Mouse (Mus musculus) forebrain, postnatal 0 days (tissue): Measurements from ENCODE around the gene Plekha1. TPM values are rescaled to one million over a fixed set of nuclear protein-coding genes. Genes with fewer than 3 reads are reported as not detected.

Source experiments
- ATAC-seq: fragments of 200-750 bp; cut with Nextera tagmentation; 2 replicates; pipeline ENCODE4 v1.8.0; 2017; ENCODE audit warnings: mild to moderate bottlenecking, moderate library complexity
- DNase-seq: peaks from one replicate; pipeline ENCODE4 v3.0.0-alpha.2; 2015
- H3K27ac ChIP-seq: fragments of 300-500 bp; sonication (generic); 2 replicates; pipeline ENCODE4 v1.5.1; 2014; ENCODE audit warnings: low read depth, mild to moderate bottlenecking, antibody characterized with exemption, low read length, moderate library complexity, mixed read lengths
- H3K27me3 ChIP-seq: fragments of 300-500 bp; sonication (generic); 2 replicates; pipeline ENCODE4 v1.6.1; 2014; ENCODE audit warnings: mild to moderate bottlenecking, low read length, mixed read lengths; ENCODE audit not compliant: insufficient read depth
- H3K36me3 ChIP-seq: fragments of 300-500 bp; sonication (generic); 2 replicates; pipeline ENCODE4 v1.6.1; 2014; ENCODE audit warnings: mild to moderate bottlenecking, moderate library complexity; ENCODE audit not compliant: insufficient read depth
- H3K4me1 ChIP-seq: fragments of 300-500 bp; sonication (generic); 2 replicates; pipeline ENCODE4 v1.6.1; 2014; ENCODE audit warnings: antibody characterized with exemption; ENCODE audit not compliant: insufficient read depth
- H3K4me2 ChIP-seq: fragments of 300-500 bp; sonication (generic); 2 replicates; pipeline ENCODE4 v1.6.1; 2014; ENCODE audit warnings: low read depth, mild to moderate bottlenecking, moderate library complexity
- H3K4me3 ChIP-seq: fragments of 300-500 bp; sonication (generic); 2 replicates; pipeline ENCODE4 v1.5.1; 2014; ENCODE audit warnings: low read depth, low read length, mixed read lengths
- H3K9ac ChIP-seq: fragments of 300-500 bp; sonication (generic); 2 replicates; pipeline ENCODE4 v1.6.1; 2014; ENCODE audit warnings: mild to moderate bottlenecking
- H3K9me3 ChIP-seq: fragments of 300-500 bp; sonication (generic); 2 replicates; pipeline ENCODE4 v1.6.1; 2016; ENCODE audit warnings: low read length
- CTCF ChIP-seq: sonication (generic); IDR thresholded peaks from 2 replicates; pipeline ENCODE4 v1.5.1; 2016; ENCODE audit warnings: antibody characterized with exemption, control low read depth, low read depth
- WGBS: fragments of 180-500 bp; shearing (Covaris S2); extraction: QIAGEN DNeasy Blood & Tissue Kit; methylation state at CpG from one replicate; pipeline ENCODE4 v1.1.7; 2014; 5-methylcytosine and 5-hydroxymethylcytosine counted together
- polyA plus RNA-seq: library from polyadenylated mRNA; unstranded; fragments of >200 nt; fragmentation: Nextera tagmentation; extraction: Ambion mirVana; gene quantifications from 2 replicates; pipeline ENCODE4 v1.2.1, GENCODE M21; 2015
- total RNA-seq: library from RNA; depleted of rRNA; stranded (reverse); fragments of >200 nt; gene quantifications from 2 replicates; pipeline ENCODE4 v1.2.3, GENCODE M21; 2014

Gene Plekha1
- total and polyA plus RNA-seq, 2 experiments from 2014 or later = 47.7 to 112 TPM

DNA sequence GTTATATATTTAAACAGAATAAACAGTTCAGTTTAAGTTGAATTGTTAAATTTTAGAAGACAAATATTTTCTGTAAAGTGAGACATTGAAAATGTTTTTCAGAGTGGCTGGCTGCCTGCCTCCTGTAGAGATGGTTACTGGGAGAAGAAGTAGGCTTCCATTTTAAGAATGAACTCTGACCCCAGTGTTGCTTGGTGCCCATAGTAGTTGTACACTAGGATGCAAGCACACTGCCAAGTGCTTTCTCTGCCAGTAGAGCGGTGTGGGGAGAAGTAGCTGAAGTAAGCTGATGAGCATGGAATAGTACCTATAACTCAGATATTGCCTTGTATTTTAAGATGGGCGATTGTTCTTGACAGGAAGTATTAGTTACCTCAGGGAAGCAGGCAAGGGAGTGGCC is 18.6 kb downstream of the Plekha1 start:
- WGBS = 90% methylated on average over 2 of the region's 2 CpGs
- no peaks in the 10 kb centered on the region for H3K27me3 ChIP-seq
- TF ChIP-seq CTCF = no peak
- peaks cover 14% of the 10 kb centered on the region for H3K36me3 ChIP-seq
- no peak overlapping the region for H3K9ac ChIP-seq
- ATAC-seq (no peak), DNase-seq (no peak)
- H3K4me1 ChIP-seq = no peaks in the 10 kb centered on the region
- no peak overlapping the region for H3K27ac ChIP-seq
- H3K4me3 ChIP-seq = no peak overlapping the region
- no peaks in the 10 kb centered on the region for H3K9me3 ChIP-seq
- no peak overlapping the region for H3K4me2 ChIP-seq

- peaks cover 11% of the 10 kb centered on the region for H3K36me3 ChIP-seq
- no peaks in the 10 kb centered on the region for H3K4me1 ChIP-seq
- TF ChIP-seq CTCF = no peak
- no peaks in the 10 kb centered on the region for H3K9me3 ChIP-seq
- no peak overlapping the region for H3K9ac ChIP-seq
- H3K27ac ChIP-seq = no peak overlapping the region
- WGBS = 79% methylated on average over 3 of the region's 3 CpGs
- no peak overlapping the region for H3K4me2 ChIP-seq
- no peak for ATAC-seq
- H3K27me3 ChIP-seq = no peaks in the 10 kb centered on the region
- no peak for DNase-seq
- H3K4me3 ChIP-seq = no peak overlapping the region
These were observed 20.7 kb downstream of the Plekha1 start for GRCm38 (mm10) chr7:130886246-130886645.

GRCm38 (mm10) chr7:130887946-130888345 is 22.4 kb downstream of the Plekha1 start:
- no peak for ATAC-seq
- no peak for DNase-seq
- Histone ChIP-seq H3K27ac (no peak overlapping the region), H3K4me1 (no peaks in the 10 kb centered on the region), H3K4me3 (no peak overlapping the region), H3K4me2 (no peak overlapping the region), H3K9me3 (no peaks in the 10 kb centered on the region), H3K36me3 (peaks cover 19% of the 10 kb centered on the region), H3K27me3 (no peaks in the 10 kb centered on the region), H3K9ac (no peak overlapping the region)
- no peak for TF ChIP-seq CTCF
- 9% methylated on average over 3 of the region's 3 CpGs for WGBS

- H3K4me3 ChIP-seq = no peak overlapping the region
- no peak overlapping the region for H3K27ac ChIP-seq
- H3K9ac ChIP-seq = no peak overlapping the region
- no peak for ATAC-seq
- DNase-seq = no peak
- H3K9me3 ChIP-seq = no peaks in the 10 kb centered on the region
- no peak overlapping the region for H3K4me2 ChIP-seq
- H3K27me3 ChIP-seq = no peaks in the 10 kb centered on the region
- TF ChIP-seq CTCF = no peak
- 34% methylated on average over 2 of the region's 2 CpGs for WGBS
- H3K36me3 ChIP-seq = peaks cover 25% of the 10 kb centered on the region
- no peaks in the 10 kb centered on the region for H3K4me1 ChIP-seq
These were observed 25.3 kb downstream of the Plekha1 start for GRCm38 (mm10) chr7:130890871-130891270.

GRCm38 (mm10) chr7:130892973-130893372 is 27.4 kb downstream of the Plekha1 start:
- DNase-seq (no peak), ATAC-seq (no peak)
- Histone ChIP-seq H3K9me3 (no peaks in the 10 kb centered on the region), H3K4me1 (no peaks in the 10 kb centered on the region), H3K9ac (no peak overlapping the region), H3K4me2 (no peak overlapping the region), H3K27ac (no peak overlapping the region), H3K4me3 (no peak overlapping the region), H3K36me3 (peaks cover 20% of the 10 kb centered on the region), H3K27me3 (no peaks in the 10 kb centered on the region)
- WGBS = 88% methylated on average over 6 of the region's 6 CpGs
- TF ChIP-seq CTCF = no peak

DNA sequence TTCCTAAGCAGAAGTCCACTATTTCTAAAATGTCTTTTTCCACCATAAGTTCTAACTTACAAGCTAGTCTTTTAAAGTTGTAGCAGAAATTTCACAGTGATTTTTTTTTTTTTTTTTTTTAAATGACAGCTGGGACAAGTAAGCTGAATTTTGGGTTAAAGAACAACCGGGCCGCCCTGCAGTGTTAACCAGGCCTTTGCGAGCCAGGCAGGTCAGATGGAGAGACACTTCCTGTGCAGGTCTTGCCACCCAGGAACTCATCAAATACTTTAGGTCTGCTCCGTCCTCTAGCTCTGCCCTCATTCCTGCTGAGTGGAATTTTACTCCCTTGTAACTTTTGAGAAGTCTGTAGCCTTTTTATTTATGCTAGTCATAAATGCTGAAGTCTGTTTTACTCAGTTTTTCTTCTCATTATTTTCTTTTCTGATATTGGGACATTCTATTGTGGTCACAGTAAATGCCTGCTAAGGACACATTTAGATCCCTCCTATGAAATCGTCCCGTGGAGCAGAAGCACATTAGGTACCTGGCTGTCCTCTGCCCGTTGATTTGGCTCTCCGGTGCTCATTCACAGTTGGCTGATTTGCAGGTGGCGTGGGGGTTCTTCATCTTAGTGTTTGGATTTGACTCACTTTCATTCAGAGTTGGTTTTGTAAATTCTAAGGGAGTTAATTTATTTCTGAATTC is 29.5 kb downstream of the Plekha1 start:
- TF ChIP-seq CTCF = no peak
- ATAC-seq = no peak
- Histone ChIP-seq H3K27ac (no peak overlapping the region), H3K4me2 (no peak overlapping the region), H3K36me3 (peaks cover 20% of the 10 kb centered on the region), H3K9me3 (no peaks in the 10 kb centered on the region), H3K4me3 (no peak overlapping the region), H3K27me3 (no peaks in the 10 kb centered on the region), H3K4me1 (no peaks in the 10 kb centered on the region), H3K9ac (no peak overlapping the region)
- WGBS = 47% methylated on average over 9 of the region's 9 CpGs
- DNase-seq = no peak

GRCm38 (mm10) chr7:130895618-130895945 is 30.0 kb downstream of the Plekha1 start:
- ATAC-seq (no peak), DNase-seq (no peak)
- no peaks in the 10 kb centered on the region for H3K27me3 ChIP-seq
- no peaks in the 10 kb centered on the region for H3K9me3 ChIP-seq
- no peak overlapping the region for H3K4me3 ChIP-seq
- H3K36me3 ChIP-seq = peaks cover 22% of the 10 kb centered on the region
- no peaks in the 10 kb centered on the region for H3K4me1 ChIP-seq
- H3K9ac ChIP-seq = no peak overlapping the region
- WGBS = 39% methylated on average over 2 of the region's 2 CpGs
- no peak for TF ChIP-seq CTCF
- H3K27ac ChIP-seq = no peak overlapping the region
- no peak overlapping the region for H3K4me2 ChIP-seq
